Mouse (Mus musculus) hindbrain, embryonic 12.5 days (tissue): ENCODE data around the gene Ralgps1. TPM values are rescaled to one million over a fixed set of nuclear protein-coding genes. Genes with fewer than 3 reads are reported as not detected.

Experiments
- ATAC-seq: fragments of 200-750 bp; cut with Nextera tagmentation; 2 replicates; pipeline ENCODE4 v1.8.0; 2017; ENCODE audit warnings: moderate TSS enrichment; ENCODE audit not compliant: low FRiP score
- H3K27ac ChIP-seq: fragments of 300-500 bp; sonication (generic); 2 replicates; pipeline ENCODE4 v1.5.1; 2016; ENCODE audit warnings: mild to moderate bottlenecking
- H3K27me3 ChIP-seq: fragments of 300-500 bp; sonication (generic); 2 replicates; pipeline ENCODE4 v1.6.1; 2016; ENCODE audit warnings: mild to moderate bottlenecking
- H3K36me3 ChIP-seq: fragments of 300-500 bp; sonication (generic); 2 replicates; pipeline ENCODE4 v1.6.1; 2016; ENCODE audit warnings: mild to moderate bottlenecking
- H3K4me1 ChIP-seq: fragments of 300-500 bp; sonication (generic); 2 replicates; pipeline ENCODE4 v1.6.1; 2016
- H3K4me2 ChIP-seq: fragments of 300-500 bp; sonication (generic); replicated peaks from 2 replicates; pipeline ENCODE4 v1.6.1; 2016; ENCODE audit warnings: mild to moderate bottlenecking
- H3K4me3 ChIP-seq: fragments of 300-500 bp; sonication (generic); 2 replicates; pipeline ENCODE4 v1.5.1; 2016; ENCODE audit warnings: mild to moderate bottlenecking
- H3K9ac ChIP-seq: fragments of 300-500 bp; sonication (generic); 2 replicates; pipeline ENCODE4 v1.6.1; 2016; ENCODE audit warnings: mild to moderate bottlenecking, moderate library complexity
- H3K9me3 ChIP-seq: fragments of 300-500 bp; sonication (generic); replicated peaks from 2 replicates; pipeline ENCODE4 v1.6.1; 2016; ENCODE audit warnings: mild to moderate bottlenecking
- WGBS: fragments of 180-500 bp; shearing (Covaris S2); methylation state at CpG from one replicate; pipeline ENCODE4 v1.1.7; 2016; 5-methylcytosine and 5-hydroxymethylcytosine counted together
- polyA plus RNA-seq: library from polyadenylated mRNA; unstranded; fragments of >200 nt; fragmentation: Nextera tagmentation; extraction: Ambion mirVana; gene quantifications from 2 replicates; pipeline ENCODE4 v1.2.1, GENCODE M21; 2016

The Ralgps1 gene
- polyA plus RNA-seq, 1 experiment from 2014 or later = 29.0 TPM

GRCm38 (mm10) chr2:33318491-33318964 is 52.8 kb downstream of the Ralgps1 start:
- Histone ChIP-seq H3K27ac (no peak overlapping the region; the same call in 1 of the 2 replicates), H3K9me3 (no peaks in the 10 kb centered on the region), H3K4me3 (no peak overlapping the region), H3K27me3 (no peaks in the 10 kb centered on the region), H3K4me1 (peaks cover 19% of the 10 kb centered on the region), H3K9ac (no peak overlapping the region), H3K4me2 (no peak overlapping the region), H3K36me3 (peaks cover 13% of the 10 kb centered on the region; the same call in 1 of the 2 replicates)
- 72% methylated on average over 8 of the region's 8 CpGs for WGBS
- ATAC-seq = no peak

DNA sequence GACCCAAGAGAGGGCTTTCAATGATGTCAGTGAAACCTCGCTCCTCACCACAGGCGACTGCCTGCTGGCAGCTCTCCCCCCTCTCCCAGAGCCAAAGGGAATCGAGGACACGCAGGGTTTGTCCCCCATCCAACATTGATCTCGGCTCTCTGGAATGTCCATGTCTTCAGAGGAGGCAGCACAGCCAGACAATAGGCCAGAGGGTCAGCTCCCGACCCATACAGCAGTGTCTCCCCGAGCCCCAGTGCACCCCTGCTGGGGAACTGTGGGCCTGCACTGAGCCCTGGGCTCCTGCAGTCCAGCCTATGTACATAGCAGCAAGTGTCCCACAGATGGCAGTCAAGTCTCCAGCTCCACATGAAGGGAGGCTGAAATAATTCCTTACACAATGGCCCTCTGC is 54.8 kb downstream of the Ralgps1 start:
- WGBS = 21% methylated on average over 7 of the region's 7 CpGs

GRCm38 (mm10) chr2:33316063-33316405 is 55.3 kb downstream of the Ralgps1 start:
- Histone ChIP-seq H3K4me3 (no peak overlapping the region), H3K9me3 (no peaks in the 10 kb centered on the region), H3K27ac (no peak overlapping the region), H3K4me2 (no peak overlapping the region), H3K9ac (0 out of 2 replicates have a peak overlapping the region, but pooled peaks have one; percentile 29), H3K4me1 (peaks cover 19% of the 10 kb centered on the region), H3K36me3 (0 out of 2 replicates have a peak, but pooled peaks cover 5% of the 10 kb centered on the region), H3K27me3 (no peaks in the 10 kb centered on the region)
- 94% methylated on average over 1 of the region's 1 CpGs for WGBS
- ATAC-seq = no peak

More for the DNA sequence above, 54.8 kb downstream of the Ralgps1 start:
- no peaks in the 10 kb centered on the region for H3K9me3 ChIP-seq
- H3K4me2 ChIP-seq = no peak overlapping the region
- peaks cover 19% of the 10 kb centered on the region for H3K4me1 ChIP-seq
- H3K36me3 ChIP-seq = 0 out of 2 replicates have a peak, but pooled peaks cover 5% of the 10 kb centered on the region
- H3K27me3 ChIP-seq = no peaks in the 10 kb centered on the region
- no peak overlapping the region for H3K27ac ChIP-seq
- H3K4me3 ChIP-seq = no peak overlapping the region
- ATAC-seq = peak; percentile 83
- 0 out of 2 replicates have a peak overlapping the region, but pooled peaks have one; percentile 29 for H3K9ac ChIP-seq

DNA sequence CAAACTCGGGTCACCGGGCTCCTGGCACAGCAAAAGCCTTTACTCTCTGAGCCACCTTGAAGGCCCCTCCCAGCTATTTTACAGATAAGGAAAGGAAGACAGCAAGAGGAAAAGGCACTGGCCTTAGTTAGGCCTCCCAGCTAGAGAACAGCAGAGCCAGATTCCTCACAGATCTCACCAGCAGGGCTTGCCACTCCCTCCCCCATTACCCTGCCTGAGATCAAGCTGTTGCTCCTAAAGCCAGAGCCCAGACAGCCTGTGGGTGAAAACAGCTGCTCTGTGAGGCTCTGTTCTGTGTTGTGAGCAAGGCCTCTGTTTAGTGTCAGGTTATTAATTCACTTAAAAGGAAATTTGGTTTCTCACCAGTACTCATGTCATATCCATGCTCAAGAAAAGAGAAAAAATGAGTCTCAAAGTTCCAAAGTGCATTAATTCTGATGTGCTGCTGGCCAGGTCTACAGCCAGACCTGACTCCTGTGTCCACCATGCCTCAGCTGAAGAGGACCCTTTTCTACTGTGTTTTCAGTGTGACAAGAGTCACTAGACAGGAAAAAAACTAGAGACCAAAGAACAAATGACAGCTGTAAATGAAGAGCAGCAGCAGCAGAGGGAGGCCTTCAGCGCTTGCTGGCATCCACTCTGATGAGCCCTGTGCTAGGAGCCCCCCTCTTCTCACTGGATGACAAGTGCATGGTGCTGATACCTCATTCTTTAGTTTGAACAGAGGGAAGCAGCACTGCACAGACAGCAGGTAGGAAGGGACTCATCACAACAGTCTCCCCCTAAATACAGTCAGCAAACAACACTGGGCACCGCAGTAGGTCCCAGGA is 55.8 kb downstream of the Ralgps1 start:
- H3K27me3 ChIP-seq = no peaks in the 10 kb centered on the region
- no peak for ATAC-seq
- no peak overlapping the region; the same call in 1 of the 2 replicates for H3K27ac ChIP-seq
- no peak overlapping the region for H3K9ac ChIP-seq
- no peak overlapping the region for H3K4me2 ChIP-seq
- H3K4me3 ChIP-seq = no peak overlapping the region
- 86% methylated on average over 4 of the region's 4 CpGs for WGBS
- peaks cover 19% of the 10 kb centered on the region for H3K4me1 ChIP-seq
- no peaks in the 10 kb centered on the region for H3K9me3 ChIP-seq
- H3K36me3 ChIP-seq = 0 out of 2 replicates have a peak, but pooled peaks cover under 1% of the 10 kb centered on the region

DNA sequence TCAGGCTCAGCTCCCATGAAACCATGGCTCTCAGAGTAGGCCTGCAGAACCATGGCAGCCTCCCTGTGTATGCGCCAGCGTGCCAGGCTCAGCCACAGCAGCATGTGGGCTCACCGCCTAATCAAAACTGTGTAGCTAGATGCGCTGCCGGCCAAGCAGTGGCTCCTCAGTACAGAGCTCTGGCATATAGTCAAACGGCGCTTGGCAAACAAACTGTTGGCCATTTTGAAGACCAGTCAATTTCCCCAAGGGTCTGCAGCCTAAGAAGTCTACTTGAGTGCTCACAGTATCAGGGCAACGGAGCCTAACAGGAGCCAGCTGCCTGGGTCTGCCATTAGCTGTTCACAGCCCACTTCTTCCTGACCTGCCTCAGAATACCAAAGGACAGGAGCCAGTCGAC is 61.9 kb downstream of the Ralgps1 start:
- no peaks in the 10 kb centered on the region for H3K27me3 ChIP-seq
- no peak for ATAC-seq
- 0 out of 2 replicates have a peak, but pooled peaks cover 3% of the 10 kb centered on the region for H3K4me1 ChIP-seq
- WGBS = 92% methylated on average over 9 of the region's 9 CpGs
- no peaks in the 10 kb centered on the region for H3K9me3 ChIP-seq
- no peak overlapping the region for H3K27ac ChIP-seq
- peaks cover 12% of the 10 kb centered on the region for H3K36me3 ChIP-seq
- no peak overlapping the region for H3K4me3 ChIP-seq
- H3K9ac ChIP-seq = no peak overlapping the region
- H3K4me2 ChIP-seq = no peak overlapping the region

GRCm38 (mm10) chr2:33306565-33306964 is 64.7 kb downstream of the Ralgps1 start:
- no peak for ATAC-seq
- H3K9ac ChIP-seq = no peak overlapping the region
- no peak overlapping the region for H3K27ac ChIP-seq
- H3K9me3 ChIP-seq = no peaks in the 10 kb centered on the region
- H3K4me2 ChIP-seq = no peak overlapping the region
- H3K4me1 ChIP-seq = peaks cover 13% of the 10 kb centered on the region
- peaks cover 12% of the 10 kb centered on the region for H3K36me3 ChIP-seq
- 83% methylated on average over 3 of the region's 3 CpGs for WGBS
- H3K4me3 ChIP-seq = no peak overlapping the region
- no peaks in the 10 kb centered on the region for H3K27me3 ChIP-seq

- Histone ChIP-seq H3K4me1 (peaks cover 16% of the 10 kb centered on the region), H3K27ac (no peak overlapping the region), H3K4me3 (no peak overlapping the region), H3K27me3 (no peaks in the 10 kb centered on the region), H3K9me3 (no peaks in the 10 kb centered on the region), H3K9ac (no peak overlapping the region), H3K4me2 (no peak overlapping the region), H3K36me3 (peaks cover 11% of the 10 kb centered on the region; the same call in 1 of the 2 replicates)
- ATAC-seq = no peak
- 81% methylated on average over 11 of the region's 11 CpGs for WGBS
These were observed 67.8 kb downstream of the Ralgps1 start for GRCm38 (mm10) chr2:33303416-33303947.

- no peaks in the 10 kb centered on the region for H3K27me3 ChIP-seq
- H3K9ac ChIP-seq = no peak overlapping the region
- no peak overlapping the region for H3K4me2 ChIP-seq
- H3K27ac ChIP-seq = no peak overlapping the region
- 84% methylated on average over 4 of the region's 4 CpGs for WGBS
- no peak overlapping the region for H3K4me3 ChIP-seq
- no peaks in the 10 kb centered on the region for H3K9me3 ChIP-seq
- H3K36me3 ChIP-seq = peaks cover 11% of the 10 kb centered on the region; the same call in 1 of the 2 replicates
- peaks cover 16% of the 10 kb centered on the region for H3K4me1 ChIP-seq
- no peak for ATAC-seq
These were observed 68.5 kb downstream of the Ralgps1 start for GRCm38 (mm10) chr2:33302828-33303227.

- Histone ChIP-seq H3K4me2 (no peak overlapping the region), H3K36me3 (peaks cover 11% of the 10 kb centered on the region; the same call in 1 of the 2 replicates), H3K9me3 (no peaks in the 10 kb centered on the region), H3K4me1 (peaks cover 16% of the 10 kb centered on the region), H3K4me3 (no peak overlapping the region), H3K27me3 (no peaks in the 10 kb centered on the region), H3K9ac (no peak overlapping the region), H3K27ac (no peak overlapping the region)
- 82% methylated on average over 3 of the region's 3 CpGs for WGBS
- no peak for ATAC-seq
These were observed 68.9 kb downstream of the Ralgps1 start for GRCm38 (mm10) chr2:33302405-33302804.

DNA sequence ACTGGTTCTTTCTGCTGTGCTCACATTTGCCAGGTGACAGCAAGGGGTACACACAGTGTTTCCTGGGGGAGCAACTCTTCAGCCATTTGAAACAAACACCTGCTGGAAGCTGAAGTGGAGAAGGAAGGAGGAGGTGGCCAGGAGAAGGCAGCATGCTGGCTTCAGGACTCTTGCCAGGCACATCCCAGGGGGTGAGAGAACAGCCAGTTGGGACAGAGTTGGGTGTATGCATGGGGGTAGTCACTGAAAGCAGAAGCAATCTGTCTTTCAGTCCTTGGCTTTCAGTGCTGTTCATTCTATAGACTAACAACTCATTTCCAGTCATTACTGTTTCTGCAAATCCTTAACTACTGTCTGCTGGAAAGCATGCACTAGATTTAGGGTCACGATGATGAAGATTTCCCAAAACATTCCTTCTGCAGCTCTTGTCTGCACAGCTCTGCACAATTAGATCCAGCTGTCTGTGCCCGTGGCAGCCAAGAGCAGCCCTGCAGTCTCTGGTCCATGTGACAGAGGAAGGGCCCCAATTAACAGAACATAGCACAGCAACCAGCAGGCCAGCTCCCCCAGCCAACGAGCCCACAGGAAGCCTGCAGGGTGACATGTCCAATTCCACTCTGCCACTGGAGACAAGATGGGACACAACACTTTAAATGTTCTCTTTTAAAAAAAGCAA is 70.8 kb downstream of the Ralgps1 start:
- Histone ChIP-seq H3K4me1 (peaks cover 16% of the 10 kb centered on the region), H3K36me3 (peaks cover 12% of the 10 kb centered on the region; the same call in 1 of the 2 replicates), H3K4me3 (no peak overlapping the region), H3K9ac (no peak overlapping the region), H3K9me3 (no peaks in the 10 kb centered on the region), H3K27me3 (no peaks in the 10 kb centered on the region), H3K27ac (no peak overlapping the region), H3K4me2 (no peak overlapping the region)
- WGBS = 53% methylated on average over 3 of the region's 3 CpGs
- no peak for ATAC-seq

DNA sequence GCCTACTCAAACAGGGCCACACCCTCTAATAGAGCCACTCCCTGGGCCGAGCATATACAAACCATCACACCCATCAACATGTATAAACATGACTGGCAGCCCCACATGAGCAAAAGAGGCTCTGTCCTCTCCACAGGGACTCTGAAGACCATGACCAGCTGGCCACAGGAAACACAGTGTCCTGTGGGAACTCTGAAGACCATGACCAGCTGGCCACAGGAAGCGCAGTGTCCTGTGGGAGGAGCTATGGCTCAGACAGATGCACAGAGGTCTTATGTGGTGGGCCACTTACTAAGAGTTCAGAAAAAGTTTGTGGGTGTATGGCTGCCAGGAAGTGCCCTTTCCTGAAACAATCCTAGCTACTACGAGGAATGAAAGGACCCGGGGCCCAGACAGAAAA is 72.4 kb downstream of the Ralgps1 start:
- Histone ChIP-seq H3K4me2 (no peak overlapping the region), H3K27me3 (no peaks in the 10 kb centered on the region), H3K4me3 (no peak overlapping the region), H3K9ac (no peak overlapping the region), H3K9me3 (no peaks in the 10 kb centered on the region), H3K36me3 (peaks cover 12% of the 10 kb centered on the region; the same call in 1 of the 2 replicates), H3K27ac (no peak overlapping the region), H3K4me1 (peaks cover 14% of the 10 kb centered on the region)
- no peak for ATAC-seq
- 87% methylated on average over 4 of the region's 4 CpGs for WGBS

DNA sequence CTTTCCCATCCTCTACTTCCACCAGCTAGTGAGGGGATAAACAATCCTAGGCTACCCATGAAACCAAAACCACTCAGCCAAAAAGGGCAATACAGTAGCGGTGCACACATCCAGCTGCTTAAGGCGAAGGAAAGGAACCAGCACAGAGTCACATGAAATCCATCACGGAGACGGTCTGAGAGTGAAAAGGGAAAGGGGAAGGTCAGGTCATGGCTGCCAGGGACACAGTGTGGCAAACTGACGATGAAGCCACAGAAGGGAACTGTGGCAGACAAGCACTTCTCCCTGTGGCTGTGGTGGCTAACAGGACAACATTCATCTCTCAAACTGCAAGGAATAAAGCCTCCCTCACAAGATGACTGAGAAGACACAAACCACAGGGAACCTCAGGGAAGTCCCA is 76.2 kb downstream of the Ralgps1 start:
- Histone ChIP-seq H3K9ac (no peak overlapping the region), H3K4me3 (no peak overlapping the region), H3K36me3 (peaks cover 9% of the 10 kb centered on the region; the same call in 1 of the 2 replicates), H3K4me2 (no peak overlapping the region), H3K9me3 (no peaks in the 10 kb centered on the region), H3K4me1 (peaks cover 2% of the 10 kb centered on the region; the same call in 1 of the 2 replicates), H3K27ac (no peak overlapping the region), H3K27me3 (no peaks in the 10 kb centered on the region)
- no peak for ATAC-seq
- 84% methylated on average over 5 of the region's 5 CpGs for WGBS
